Mouse (Mus musculus) kidney, postnatal 4 days (tissue): ENCODE results near the gene Acsl1.

Source experiments
- DNase-seq, 2 experiments: peaks; one replicate each; pipeline ENCODE4 v3.0.0; 2021; ENCODE audit warnings: mixed read lengths in 2 of 2

The Acsl1 gene

GRCm38 (mm10) chr8:46470792-46471781 is at the start of gene Acsl1:
Gene Acsl1 (plus strand): TSS chr8:46471037.
- peak; percentile 100 for DNase-seq

- no peak for DNase-seq
Measured at GRCm38 (mm10) chr8:46421515-46421914, 49.3 kb upstream of the Acsl1 start.

GRCm38 (mm10) chr8:46427940-46428339 is 42.9 kb upstream of the Acsl1 start:
- peak in 1 of 2 experiments; percentile 11 for DNase-seq

- DNase-seq, result peak in 1 of 2 experiments; percentile 27
Measured at GRCm38 (mm10) chr8:46429871-46430270, 41.0 kb upstream of the Acsl1 start.

GRCm38 (mm10) chr8:46431921-46432320 is 38.9 kb upstream of the Acsl1 start:
- no peak for DNase-seq

GRCm38 (mm10) chr8:46432581-46432980 is 38.3 kb upstream of the Acsl1 start:
- no peak for DNase-seq

GRCm38 (mm10) chr8:46433656-46434055 is 37.2 kb upstream of the Acsl1 start:
- DNase-seq, result no peak

- DNase-seq, result peak in 1 of 2 experiments; percentile 42
Measured at GRCm38 (mm10) chr8:46438491-46438890, 32.3 kb upstream of the Acsl1 start.

GRCm38 (mm10) chr8:46445964-46446915 is 24.6 kb upstream of the Acsl1 start:
- DNase-seq, result peak in 1 of 2 experiments; percentile 28

- peak; percentile 51 to 71 for DNase-seq
Measured at GRCm38 (mm10) chr8:46447334-46447733, 23.5 kb upstream of the Acsl1 start.

- DNase-seq, result no peak
Measured at GRCm38 (mm10) chr8:46448606-46449005, 22.2 kb upstream of the Acsl1 start.

GRCm38 (mm10) chr8:46449063-46449462 is 21.8 kb upstream of the Acsl1 start:
- DNase-seq, result no peak

- DNase-seq, result no peak
Measured at GRCm38 (mm10) chr8:46449723-46450251, 21.1 kb upstream of the Acsl1 start.

GRCm38 (mm10) chr8:46458215-46458811 is 12.5 kb upstream of the Acsl1 start:
- DNase-seq, result no peak

- DNase-seq, result no peak
Measured at GRCm38 (mm10) chr8:46468400-46468799, 2.4 kb upstream of the Acsl1 start.

GRCm38 (mm10) chr8:46469071-46469769 is 1.6 kb upstream of the Acsl1 start:
- no peak for DNase-seq

GRCm38 (mm10) chr8:46470091-46470791 is 596 bp upstream of the Acsl1 start:
- peak in 1 of 2 experiments; percentile 27 for DNase-seq

GRCm38 (mm10) chr8:46471926-46472485 is 1.2 kb downstream of the Acsl1 start:
- DNase-seq, result no peak

- no peak for DNase-seq
Measured at GRCm38 (mm10) chr8:46474120-46474519, 3.3 kb downstream of the Acsl1 start.

- DNase-seq, result no peak
Measured at GRCm38 (mm10) chr8:46474634-46475033, 3.8 kb downstream of the Acsl1 start.

- DNase-seq, result no peak
Measured at GRCm38 (mm10) chr8:46475404-46475803, 4.6 kb downstream of the Acsl1 start.
